Mouse (Mus musculus) adrenal gland, postnatal 10 days (tissue): ENCODE measurements at regions not wholly inside any gene's neighbourhood (a gene's known extent, or its start where the extent isn't known, plus 50 kb on each side); places are given as distances from the start of the nearest gene placed in this dataset.

Experiments used
- DNase-seq: peaks from one replicate; pipeline ENCODE4 v3.0.0; 2021; ENCODE audit warnings: mixed read lengths

DNA sequence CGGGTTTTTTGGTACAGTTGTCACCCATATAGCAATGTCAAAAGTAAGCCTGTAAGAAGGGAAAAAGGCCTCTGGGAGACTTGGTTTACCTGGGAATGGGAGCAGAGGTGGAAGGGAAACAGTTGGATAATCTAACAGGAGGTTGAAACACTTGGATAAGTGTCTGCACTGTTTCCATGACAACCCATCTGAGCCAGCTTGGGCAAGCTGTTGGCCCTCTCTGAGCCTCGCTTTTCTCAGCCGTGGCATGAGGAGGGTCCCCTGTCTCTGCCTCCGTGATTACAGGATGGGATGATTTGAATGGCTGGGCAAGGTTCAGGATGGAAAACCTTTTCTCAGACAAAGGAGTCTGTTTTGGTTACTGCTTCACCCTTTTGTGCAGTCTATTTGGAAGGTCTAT is 265.6 kb downstream of the Emp1 start:
- DNase-seq = no peak

DNA sequence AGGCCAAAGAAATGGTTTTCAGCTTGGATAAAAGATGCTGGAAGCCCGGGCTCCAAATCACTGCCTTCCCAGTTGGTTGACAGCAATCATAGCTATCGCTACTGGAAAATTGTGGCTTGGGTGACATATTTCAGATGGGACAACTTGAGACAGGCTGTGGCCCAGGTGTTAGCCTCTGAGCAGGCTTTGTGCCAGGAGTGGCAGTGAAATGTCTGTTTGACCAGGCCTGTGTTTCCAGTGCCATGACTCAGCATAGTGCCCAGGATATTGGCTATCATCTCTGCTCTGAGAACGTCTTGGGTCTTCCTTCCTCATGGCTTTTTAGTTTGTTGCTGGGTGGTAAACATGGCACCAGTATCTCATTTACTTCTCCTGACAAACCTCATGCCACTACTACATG is 266.9 kb downstream of the Emp1 start:
- DNase-seq = no peak

DNA sequence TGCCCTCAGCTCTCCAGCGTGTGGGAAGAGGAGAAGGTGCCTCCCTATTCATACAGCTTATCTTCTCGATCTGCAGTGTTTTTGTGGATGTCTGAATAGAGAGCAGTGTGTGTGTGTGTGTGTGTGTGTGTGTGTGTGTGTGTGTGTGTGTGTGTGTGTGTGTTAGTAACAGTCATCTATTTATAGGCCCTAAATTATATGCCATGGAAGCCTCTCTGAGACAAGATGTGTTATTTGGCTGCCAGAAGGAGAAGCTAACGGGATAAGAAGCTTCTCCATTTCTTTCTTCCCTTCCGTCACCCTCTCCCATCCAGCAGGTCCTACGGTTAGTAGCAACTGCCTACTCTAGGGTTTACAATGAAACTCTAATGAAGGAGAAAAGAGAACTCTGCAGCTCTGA is 270.3 kb downstream of the Emp1 start:
- DNase-seq = no peak

DNA sequence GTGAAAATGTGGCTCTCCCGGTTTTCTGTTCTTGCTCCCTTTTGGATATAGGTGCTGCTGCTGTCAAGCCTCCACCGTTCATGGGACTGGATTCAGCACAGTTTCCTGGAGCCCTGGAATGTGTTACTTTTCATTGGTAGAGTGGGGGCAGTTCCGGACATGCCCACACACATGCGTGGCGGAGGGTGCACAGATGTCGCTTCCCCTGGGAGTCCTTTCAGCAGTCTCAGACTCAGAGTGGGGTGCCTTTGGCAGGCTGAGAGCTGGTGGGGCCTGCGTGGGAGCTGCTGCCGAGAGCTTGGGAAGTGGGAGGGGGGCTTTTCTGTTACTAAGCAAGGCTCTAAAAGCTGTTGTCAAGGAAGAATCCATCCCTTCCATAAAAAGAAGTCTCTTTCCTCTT is 274.3 kb downstream of the Emp1 start:
- no peak for DNase-seq

DNA sequence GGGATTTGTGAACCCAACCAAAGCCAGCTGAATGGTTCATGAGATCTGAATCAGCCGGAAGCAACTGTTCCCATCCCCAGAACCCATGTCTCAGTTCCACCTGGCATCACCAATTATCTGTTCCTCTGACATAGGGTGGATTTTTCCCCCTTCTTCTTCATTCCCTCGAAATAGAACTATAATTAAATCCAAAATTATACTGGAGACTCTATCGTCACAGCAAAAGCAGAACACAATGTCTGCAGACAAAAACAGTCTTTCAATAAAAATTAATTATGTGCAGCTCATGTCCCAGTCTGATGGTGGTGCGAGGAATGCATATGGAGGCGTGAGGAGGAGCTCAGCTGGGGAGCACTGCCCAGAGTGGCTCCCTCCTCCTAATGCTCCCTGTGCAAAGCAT is 280.4 kb downstream of the Emp1 start:
- DNase-seq = no peak

DNA sequence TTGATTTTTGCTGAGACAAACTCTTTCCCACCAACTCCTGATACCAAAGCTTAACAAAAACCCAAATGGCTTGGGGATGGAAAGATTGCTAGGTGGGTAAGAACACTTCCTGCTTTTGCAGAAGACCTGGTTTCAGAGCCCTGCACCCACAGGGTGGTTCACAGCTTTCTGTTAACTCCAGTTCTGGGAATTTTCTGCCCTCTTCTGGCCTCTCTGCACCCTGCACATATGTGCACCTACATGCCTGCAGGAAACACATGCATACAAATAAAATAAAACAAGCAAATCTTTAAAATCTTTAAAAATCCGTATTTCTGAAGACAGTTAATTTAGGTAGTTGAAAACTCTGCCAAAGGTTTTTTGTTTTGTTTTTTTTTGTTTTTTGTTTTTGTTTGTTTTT is 283.8 kb downstream of the Emp1 start:
- no peak for DNase-seq

DNA sequence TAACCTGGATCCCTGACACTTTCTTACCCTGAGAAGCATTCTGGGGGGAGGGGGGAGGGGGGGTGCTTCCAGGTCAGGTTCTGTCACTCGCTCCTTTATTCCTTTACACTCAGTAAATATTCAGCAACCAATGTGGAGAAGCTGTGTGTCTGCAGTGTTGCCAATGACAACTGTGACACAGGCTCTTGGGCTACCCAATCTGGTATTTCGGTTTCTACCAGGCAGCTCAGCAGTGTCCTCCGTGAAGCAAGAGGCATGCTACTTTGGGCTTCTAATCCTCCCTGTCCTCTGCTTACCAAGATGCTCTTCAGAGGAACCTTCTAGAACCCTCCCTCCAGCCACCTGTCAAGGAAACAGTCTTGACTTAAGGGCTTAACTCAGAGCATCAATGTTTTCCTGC is 290.7 kb downstream of the Emp1 start:
- no peak for DNase-seq

DNA sequence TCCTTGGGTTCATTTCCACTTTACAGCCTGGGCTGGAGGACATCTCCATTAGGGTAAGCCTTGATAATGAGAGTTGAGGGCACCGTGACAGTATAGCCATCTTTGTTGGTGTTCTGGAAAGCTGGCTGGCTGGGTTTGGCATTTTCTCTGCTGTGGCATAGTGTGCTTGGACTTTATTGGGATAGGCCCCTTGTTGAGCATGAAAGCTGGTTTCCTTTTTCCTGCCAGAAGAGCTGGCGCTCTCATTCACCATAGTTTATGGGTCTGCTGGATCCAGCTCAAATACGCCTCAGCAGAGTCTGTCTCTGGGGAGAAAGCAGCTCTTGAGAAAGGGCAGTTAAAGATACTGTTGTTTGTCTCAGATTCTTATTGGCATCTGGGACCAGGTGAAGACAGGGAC is 300.0 kb downstream of the Emp1 start:
- peak; percentile 7 for DNase-seq

DNA sequence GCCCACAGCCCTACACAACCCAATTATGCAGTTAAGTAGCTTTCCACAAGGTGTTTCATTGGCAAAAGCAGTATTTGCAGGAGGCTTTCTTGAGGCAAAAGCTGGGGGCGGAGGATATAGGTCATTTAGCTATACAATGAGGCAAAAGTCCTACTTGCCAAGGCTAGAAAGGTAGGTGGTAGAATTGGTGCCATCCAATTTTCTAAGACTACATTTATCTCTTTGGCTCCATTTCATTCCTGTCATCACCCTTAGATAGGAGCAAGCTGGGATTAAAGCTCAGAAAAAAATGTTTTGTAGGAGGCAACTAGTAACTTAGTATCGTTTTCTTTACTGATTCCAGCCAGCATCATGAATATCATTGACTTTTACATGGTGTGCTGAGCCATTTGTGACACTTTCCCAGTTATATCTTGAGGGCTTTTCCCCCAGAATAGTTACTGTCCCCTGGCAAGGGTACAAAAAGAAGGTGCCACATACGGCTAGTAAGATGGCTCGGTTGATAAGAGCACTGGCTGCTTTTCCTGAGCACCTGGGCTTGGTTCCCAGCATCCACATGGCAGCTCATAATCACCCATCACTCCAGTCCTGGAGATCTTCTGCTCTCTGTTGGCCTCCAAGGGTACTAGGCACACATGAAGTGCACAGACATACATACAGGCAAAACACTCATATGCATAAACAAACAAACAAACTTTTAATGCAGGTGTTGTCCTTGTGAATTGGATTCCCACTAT is 300.6 kb downstream of the Emp1 start:
- no peak for DNase-seq
